ENCODE assay signal across 12 mouse cellular contexts in the genomic region with DNA sequence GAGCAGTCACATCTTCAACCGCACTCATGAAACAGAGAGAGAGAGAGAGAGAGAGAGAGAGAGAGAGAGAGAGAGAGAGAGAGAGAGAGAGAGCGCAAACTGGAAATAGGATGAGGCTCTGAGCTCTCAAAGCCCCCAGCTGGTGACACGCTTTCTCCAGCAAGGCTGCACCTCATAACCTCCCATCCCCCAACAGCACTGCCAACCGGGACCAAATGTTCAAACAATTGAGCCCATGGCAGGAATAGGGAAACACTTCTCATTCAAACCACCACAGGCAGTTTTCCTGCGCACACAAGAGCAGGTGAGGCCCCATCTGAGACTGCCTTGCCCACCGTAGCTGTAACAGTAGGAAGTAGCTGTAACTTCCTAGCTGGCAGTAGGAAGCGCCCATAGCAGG. TPM values are rescaled to one million over a fixed set of nuclear protein-coding genes. Genes with fewer than 3 reads are reported as not detected.
A peak's percentile ranks its signal among the peaks of the same experiment; 100 is the strongest.
DNase-seq lines count a peak whose midpoint lies in the region; ATAC-seq and TF ChIP-seq lines count a peak whose summit lies in the region.
"Had no signal": no experiment of that assay in that cellular context is flagged by ENCODE, and none has a peak within 500 bp of the region (broad histone marks: within the 10 kb centered on the region; RNA-seq: fewer than 3 reads in every experiment).

No protein-coding gene starts in this region.

- no peak overlapping the region for H3K4me3 ChIP-seq in lung, embryonic 14.5 days (ENCODE audit: low read depth, low read length)
- no peak overlapping the region for H3K4me3 ChIP-seq in kidney, postnatal 0 days (replicated peaks; ENCODE audit: low read depth, low read length)
- H3K4me3 ChIP-seq in left cerebral cortex, adult 2 months, result no peak overlapping the region

- WGBS in lung, embryonic 14.5 days, result 25% methylated on average over 7 of the region's 7 CpGs
- 24% methylated on average over 7 of the region's 7 CpGs for WGBS in kidney, postnatal 0 days

- peak overlapping the region; percentile 48; the same call in 1 of the 2 replicates for H3K27ac ChIP-seq in lung, embryonic 14.5 days (ENCODE audit: low read depth)
- peak overlapping the region; percentile 79 for H3K27ac ChIP-seq in kidney, postnatal 0 days
- no peak overlapping the region for H3K27ac ChIP-seq in left cerebral cortex, adult 2 months
- H3K27ac ChIP-seq: liver, embryonic 14.5 days had no signal

- ATAC-seq in lung, embryonic 14.5 days (ENCODE audit: insufficient read depth), result no peak
- ATAC-seq in kidney, postnatal 0 days (replicated peaks; ENCODE audit: low FRiP score, low read depth), result no peak

- TF ChIP-seq CTCF in lung, embryonic 14.5 days (IDR thresholded peaks at IDR 0.05; ENCODE audit: low read depth), result no peak
- TF ChIP-seq CTCF in kidney, postnatal 0 days (IDR thresholded peaks at IDR 0.05; ENCODE audit: low read depth), result no peak
- TF ChIP-seq CTCF in left cerebral cortex, adult 2 months (IDR thresholded peaks at IDR 0.05), result no peak

- DNase-seq in lung, embryonic 14.5 days, result peak; percentile 29
- no peak for DNase-seq in lung, postnatal 14 days
- DNase-seq in kidney, postnatal 0 days (ENCODE audit: low spot score), result peak; percentile 45
- DNase-seq in retina, postnatal 1 day, result peak; percentile 64
- no peak for DNase-seq in adrenal gland, postnatal 10 days
- DNase-seq in left cerebral cortex, adult 2 months (ENCODE audit: extremely low spot score in 1 of 2, low spot score in 2 of 2), result no peak
- no peak for DNase-seq in layer of hippocampus, postnatal 36 days

- H3K27me3 ChIP-seq in lung, embryonic 14.5 days (ENCODE audit: insufficient read depth, low read length), result no peaks in the 10 kb centered on the region
- H3K27me3 ChIP-seq in kidney, postnatal 0 days (ENCODE audit: insufficient read depth, low read length), result no peaks in the 10 kb centered on the region

- H3K36me3 ChIP-seq in lung, embryonic 14.5 days (ENCODE audit: insufficient read depth), result no peaks in the 10 kb centered on the region
- no peaks in the 10 kb centered on the region for H3K36me3 ChIP-seq in kidney, postnatal 0 days (ENCODE audit: insufficient read depth, low read length)

- peaks cover 5% of the 10 kb centered on the region; the same call in 1 of the 2 replicates for H3K4me1 ChIP-seq in lung, embryonic 14.5 days (ENCODE audit: insufficient read depth)
- peaks cover 19% of the 10 kb centered on the region; the same call in 1 of the 2 replicates for H3K4me1 ChIP-seq in kidney, postnatal 0 days (replicated peaks; ENCODE audit: insufficient read depth, low read length)

- intact Hi-C loops in left cerebral cortex, adult 2 months (cut with DNase I), result no loop called here

- no peaks in the 10 kb centered on the region for H3K9me3 ChIP-seq in lung, embryonic 14.5 days (ENCODE audit: low read depth, low read length)
- no peaks in the 10 kb centered on the region for H3K9me3 ChIP-seq in kidney, postnatal 0 days (replicated peaks; ENCODE audit: low read length)

- H3K4me2 ChIP-seq in lung, embryonic 14.5 days, result no peak overlapping the region
- no peak overlapping the region for H3K4me2 ChIP-seq in kidney, postnatal 0 days (ENCODE audit: low read length)

- H3K9ac ChIP-seq in lung, embryonic 14.5 days, result no peak overlapping the region
- H3K9ac ChIP-seq in kidney, postnatal 0 days (ENCODE audit: low read depth, low read length), result no peak overlapping the region
- H3K9ac ChIP-seq: liver, embryonic 14.5 days had no signal

RNA-seq across cellular contexts. Expression of a gene that starts 25.5 kb away (rescaled TPM):
- 0.24 and 0.69 TPM in 2 replicates for polyA plus RNA-seq in lung, embryonic 14.5 days (2014; fragmentation: Nextera tagmentation; extraction: Ambion mirVana)
- polyA plus RNA-seq in kidney, postnatal 0 days (2015; fragmentation: Nextera tagmentation; extraction: Ambion mirVana), result 15.9 and 17.7 TPM in 2 replicates
- total RNA-seq in adrenal gland, postnatal 10 days (2021), result not detected
- total RNA-seq in left cerebral cortex, adult 2 months (2021), result not detected
- not detected for total RNA-seq in layer of hippocampus, postnatal 36 days (2021)
- total RNA-seq: layer of hippocampus, adult 8-10 months; midbrain, postnatal 0 days had no signal
- polyA plus RNA-seq: frontal cortex, adult 2 months; heart, embryonic 14.5 days; midbrain, postnatal 0 days had no signal

RNA-seq across cellular contexts. Expression of a gene that starts 27.7 kb away (rescaled TPM):
- polyA plus RNA-seq in lung, embryonic 14.5 days (2014; fragmentation: Nextera tagmentation; extraction: Ambion mirVana), result 3.0 and 3.2 TPM in 2 replicates
- polyA plus RNA-seq in kidney, postnatal 0 days (2015; fragmentation: Nextera tagmentation; extraction: Ambion mirVana), result 3.1 and 3.5 TPM in 2 replicates
- total RNA-seq in adrenal gland, postnatal 10 days (2021), result 1 to 10 TPM; 7.1 to 8.2 TPM
- 10 to 100 TPM; 20.3 to 20.4 TPM for total RNA-seq in left cerebral cortex, adult 2 months (2021)
- total RNA-seq in layer of hippocampus, postnatal 36 days (2021), result 10 to 100 TPM; 10.8 to 12.8 TPM

RNA-seq across cellular contexts. Expression of a gene that starts 31.3 kb away (rescaled TPM):
- polyA plus RNA-seq in lung, embryonic 14.5 days (2014; fragmentation: Nextera tagmentation; extraction: Ambion mirVana), result 2.6 and 3.7 TPM in 2 replicates
- 10.2 and 10.8 TPM in 2 replicates for polyA plus RNA-seq in kidney, postnatal 0 days (2015; fragmentation: Nextera tagmentation; extraction: Ambion mirVana)
- total RNA-seq in adrenal gland, postnatal 10 days (2021), result 10 to 100 TPM; 14.7 to 15.0 TPM
- 1 to 10 TPM; 2.0 to 3.7 TPM for total RNA-seq in left cerebral cortex, adult 2 months (2021)
- total RNA-seq in layer of hippocampus, postnatal 36 days (2021), result 1 to 10 TPM; 2.0 to 2.5 TPM

Comparison
In these comparisons a context has a peak if more than half of its experiments do, and no peak if none do; other contexts are left out.
1. DNase-seq: peak in lung, embryonic 14.5 days (single experiment), kidney, postnatal 0 days (single experiment) and retina, postnatal 1 day (single experiment); none in lung, postnatal 14 days (single experiment), adrenal gland, postnatal 10 days (single experiment), left cerebral cortex, adult 2 months (0 of 2) and layer of hippocampus, postnatal 36 days (0 of 2).